Mouse (Mus musculus) B cell, adult 62 days (primary cell): ENCODE results near the gene Hbb-bs. TPM values are rescaled to one million over a fixed set of nuclear protein-coding genes. Genes with fewer than 3 reads are reported as not detected.

Source experiments
- total RNA-seq: library from RNA; stranded (reverse); gene quantifications from 4 replicates; pipeline ENCODE4 v1.2.4, GENCODE M21; 2023

Gene Hbb-bs
- total RNA-seq, result 43.8 to 120 TPM (median 71.7 TPM) in 4 replicates

DNA sequence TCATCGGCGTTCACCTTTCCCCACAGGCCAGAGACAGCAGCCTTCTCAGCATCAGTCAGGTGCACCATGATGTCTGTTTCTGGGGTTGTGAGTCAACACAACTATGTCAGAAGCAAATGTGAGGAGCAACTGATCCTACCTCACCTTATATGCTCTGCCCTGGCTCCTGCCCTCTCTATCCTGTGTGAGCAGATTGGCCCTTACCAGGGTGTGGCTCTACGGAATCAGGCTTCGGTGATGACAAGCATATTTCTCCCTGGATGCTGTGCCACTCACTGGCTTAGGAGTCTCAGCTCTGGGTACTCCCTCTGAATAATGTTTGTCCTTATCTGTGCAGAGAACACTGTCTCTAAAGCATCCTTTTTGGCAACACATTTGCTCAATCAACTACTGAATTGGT is at the start of gene Hbb-bs:
TSS of gene Hbb-bs (minus strand) at position 289 of the 400 bp plus-strand sequence.

DNA sequence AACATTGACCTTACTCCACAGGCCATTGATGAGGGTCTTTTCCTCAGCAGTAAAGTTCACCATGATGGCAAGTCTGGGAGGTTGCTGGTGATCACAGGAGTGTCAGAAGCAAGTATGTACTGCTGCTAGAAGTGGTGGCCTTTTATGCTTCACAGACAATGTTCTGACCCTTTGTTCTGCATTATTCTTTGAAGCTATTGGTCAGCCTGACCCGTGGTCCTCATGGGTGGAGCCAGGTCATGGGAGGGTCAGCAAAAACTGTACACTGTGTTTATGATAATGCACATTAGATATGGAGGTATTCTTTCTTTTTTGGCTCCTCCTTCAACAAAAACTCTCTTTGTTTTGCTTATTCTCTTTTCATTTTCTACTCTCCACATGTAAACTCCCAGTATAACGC is 25.2 kb upstream of the Hbb-bs start, which contains the start of gene Hbb-y:
TSS of gene Hbb-y (minus strand) at position 127 of the 400 bp plus-strand sequence.

DNA sequence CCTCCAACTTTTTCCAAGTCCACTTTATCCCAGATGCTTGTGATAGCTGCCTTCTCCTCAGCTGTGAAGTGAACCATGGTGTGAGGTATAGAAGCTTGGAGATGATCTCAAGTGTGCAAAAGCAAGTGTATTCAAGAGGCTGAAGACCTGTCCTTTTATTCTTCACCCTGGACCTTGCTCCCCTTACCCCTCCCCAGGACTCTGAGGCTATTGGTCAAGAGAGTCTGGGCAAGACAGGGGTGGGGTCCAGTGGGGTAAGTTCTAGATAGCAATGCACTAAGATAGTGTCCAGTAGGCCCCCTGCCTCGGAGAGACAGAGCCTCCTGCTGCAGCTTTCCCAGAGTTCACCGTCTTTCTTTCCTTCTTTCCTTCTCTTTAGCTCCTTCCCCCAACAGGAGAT is 15.1 kb upstream of the Hbb-bs start, which contains the start of gene Hbb-bh1:
TSS of gene Hbb-bh1 (minus strand) at position 131 of the 400 bp plus-strand sequence.

DNA sequence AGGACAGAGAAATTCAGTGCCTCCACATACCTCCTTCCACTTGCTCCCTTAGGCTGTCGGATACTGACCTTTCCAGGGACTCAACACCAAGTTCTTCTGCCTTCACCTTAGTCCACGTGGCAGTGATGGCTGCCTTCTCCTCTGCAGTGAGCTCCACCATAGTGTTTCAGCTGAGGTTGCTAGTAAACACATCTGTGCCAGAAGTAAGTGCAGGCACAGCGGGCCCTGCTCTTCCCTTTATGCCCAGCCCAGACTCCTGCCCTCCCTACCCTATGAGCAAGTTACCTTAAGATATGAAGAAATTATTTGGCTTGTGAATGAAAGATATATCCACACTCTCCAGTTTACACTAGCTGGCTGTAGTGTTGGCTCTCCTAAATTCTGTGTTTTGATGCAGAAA is 12.4 kb upstream of the Hbb-bs start, which contains the start of gene Hbb-bh2:
TSS of gene Hbb-bh2 (minus strand) at position 253 of the 400 bp plus-strand sequence.

DNA sequence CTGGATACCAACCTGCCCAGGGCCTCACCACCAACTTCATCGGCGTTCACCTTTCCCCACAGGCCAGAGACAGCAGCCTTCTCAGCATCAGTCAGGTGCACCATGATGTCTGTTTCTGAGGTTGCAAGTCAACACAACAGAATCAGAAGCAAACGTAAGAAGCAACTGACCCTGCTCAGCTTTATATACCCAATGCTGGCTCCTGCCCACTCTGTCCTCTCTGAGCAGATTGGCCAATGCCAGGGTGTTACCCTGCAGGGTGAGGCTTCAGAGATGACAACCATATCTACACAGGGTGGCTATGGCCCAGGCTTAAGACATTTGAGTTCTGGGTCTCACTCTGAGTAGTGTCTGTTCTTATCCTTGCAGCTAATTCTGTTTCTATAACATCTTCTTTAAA is 14.1 kb downstream of the Hbb-bs start, which contains the start of gene Hbb-bt:
TSS of gene Hbb-bt (minus strand) at position 231 of the 400 bp plus-strand sequence.

DNA sequence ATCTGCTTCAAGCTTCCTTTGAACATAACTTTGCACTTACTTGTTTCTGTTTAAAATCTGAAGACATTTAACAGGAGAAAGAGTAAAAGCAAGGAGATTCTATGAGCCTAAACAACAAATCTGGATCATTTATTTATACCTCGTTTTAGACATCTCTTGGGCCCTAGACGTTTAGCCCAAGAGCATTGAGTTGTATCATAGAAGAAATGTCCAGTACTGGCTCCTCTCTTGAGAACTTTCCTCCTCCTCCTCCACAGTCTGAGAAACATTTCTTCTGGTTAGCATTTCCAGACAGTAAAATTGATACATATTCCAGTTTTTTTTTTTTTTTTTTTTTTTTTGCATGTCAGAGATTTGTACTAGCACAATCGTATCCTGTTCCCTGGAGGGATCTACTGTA is 36.2 kb downstream of the Hbb-bs start, which contains the start of gene Olfr67:
TSS of gene Olfr67 (minus strand) at position 101 of the 400 bp plus-strand sequence.

DNA sequence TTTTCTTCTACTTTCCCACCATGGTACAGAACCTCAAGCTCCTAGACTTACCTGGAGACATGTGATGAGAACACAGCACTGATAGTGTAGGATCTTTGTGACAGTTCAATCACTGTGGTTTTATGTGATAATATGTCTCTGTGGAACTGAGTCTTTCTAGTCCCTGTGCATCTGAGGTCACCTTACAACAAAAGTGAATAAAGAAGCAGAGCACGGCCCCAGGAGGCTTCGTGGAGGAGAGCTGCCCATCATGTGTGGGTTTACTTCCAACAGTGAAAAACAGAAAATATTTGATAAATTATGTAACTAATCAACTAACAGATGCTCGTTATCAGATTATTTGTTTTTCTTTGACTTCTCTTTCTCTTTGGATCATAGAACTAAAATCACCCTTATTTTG is 48.3 kb downstream of the Hbb-bs start, which contains the start of gene Olfr68:
TSS of gene Olfr68 (minus strand) at position 101 of the 400 bp plus-strand sequence.

Other genes starting within 250 kb of the Hbb-bs start
- gene Olfr618, start 238.0 kb downstream of the Hbb-bs start, total RNA-seq, result not detected in 4 replicates
- not detected in 4 replicates for gene Olfr619, start 227.5 kb downstream of the Hbb-bs start, total RNA-seq
- gene Olfr620, start 215.6 kb downstream of the Hbb-bs start, total RNA-seq, result not detected in 4 replicates
- gene Olfr622, start 185.4 kb downstream of the Hbb-bs start, total RNA-seq, result not detected in 4 replicates
- gene Olfr623, start 164.4 kb downstream of the Hbb-bs start, total RNA-seq, result not detected in 4 replicates
- gene Olfr624, start 156.9 kb downstream of the Hbb-bs start, total RNA-seq, result not detected in 4 replicates
- not detected in 4 replicates for gene Olfr625-ps1, start 145.4 kb downstream of the Hbb-bs start, total RNA-seq
- not detected in 4 replicates for gene Olfr243, start 113.4 kb downstream of the Hbb-bs start, total RNA-seq
- gene Olfr628, start 97.7 kb downstream of the Hbb-bs start, total RNA-seq, result not detected in 4 replicates
- not detected in 4 replicates for gene Olfr629, start 83.2 kb downstream of the Hbb-bs start, total RNA-seq
- gene Olfr630, start 70.8 kb downstream of the Hbb-bs start, total RNA-seq, result not detected in 4 replicates
- not detected in 4 replicates for gene Olfr69, start 56.5 kb downstream of the Hbb-bs start, total RNA-seq
- not detected in 4 replicates for gene Olfr68, start 48.4 kb downstream of the Hbb-bs start, total RNA-seq
- gene Olfr67, start 36.3 kb downstream of the Hbb-bs start, total RNA-seq, result not detected in 4 replicates
- 4.4 to 21.0 TPM (median 14.7 TPM) in 4 replicates for gene Hbb-bt, start 14.1 kb downstream of the Hbb-bs start, total RNA-seq
- gene Hbb-bh2, start 12.4 kb upstream of the Hbb-bs start, total RNA-seq, result not detected in 4 replicates
- gene Hbb-bh1, start 15.1 kb upstream of the Hbb-bs start, total RNA-seq, result not detected in 4 replicates
- not detected in 4 replicates for gene Hbb-y, start 25.1 kb upstream of the Hbb-bs start, total RNA-seq
- gene Olfr66, start 58.2 kb upstream of the Hbb-bs start, total RNA-seq, result not detected in 4 replicates
- gene Olfr64, start 66.4 kb upstream of the Hbb-bs start, total RNA-seq, result not detected in 4 replicates
- gene Olfr65, start 75.4 kb upstream of the Hbb-bs start, total RNA-seq, result not detected in 4 replicates
- gene Olfr631, start 100.7 kb upstream of the Hbb-bs start, total RNA-seq, result not detected in 4 replicates
- not detected in 4 replicates for gene Olfr632, start 106.3 kb upstream of the Hbb-bs start, total RNA-seq
- not detected in 4 replicates for gene Olfr633, start 116.3 kb upstream of the Hbb-bs start, total RNA-seq
- not detected in 4 replicates for gene Olfr635, start 143.1 kb upstream of the Hbb-bs start, total RNA-seq
- not detected in 4 replicates for gene Olfr638, start 170.7 kb upstream of the Hbb-bs start, total RNA-seq
- gene Olfr639, start 189.2 kb upstream of the Hbb-bs start, total RNA-seq, result 0.28 TPM in 1 of 4 replicates, not detected in the others
- gene Olfr640, start 197.5 kb upstream of the Hbb-bs start, total RNA-seq, result not detected in 4 replicates
- gene Olfr641, start 207.3 kb upstream of the Hbb-bs start, total RNA-seq, result not detected in 4 replicates
- not detected in 4 replicates for gene Olfr642, start 224.6 kb upstream of the Hbb-bs start, total RNA-seq
- not detected in 4 replicates for gene 4930516K23Rik, start 233.3 kb upstream of the Hbb-bs start, total RNA-seq
- not detected in 4 replicates for gene Olfr644, start 243.8 kb upstream of the Hbb-bs start, total RNA-seq